Mouse (Mus musculus) limb, embryonic 12.5 days (tissue): ENCODE results near the gene Lpin1. TPM values are rescaled to one million over a fixed set of nuclear protein-coding genes. Genes with fewer than 3 reads are reported as not detected.

Experiments used
- ATAC-seq: fragments of 200-750 bp; cut with Nextera tagmentation; 2 replicates; pipeline ENCODE4 v1.8.0; 2017; ENCODE audit warnings: low read depth, moderate TSS enrichment; ENCODE audit not compliant: insufficient number of reproducible peaks, insufficient read depth, low FRiP score, low TSS enrichment
- H3K27ac ChIP-seq: fragments of 300-500 bp; sonication (generic); 2 replicates; pipeline ENCODE4 v1.5.1; 2016; ENCODE audit warnings: mild to moderate bottlenecking, moderate library complexity
- H3K27me3 ChIP-seq: fragments of 300-500 bp; sonication (generic); 2 replicates; pipeline ENCODE4 v1.6.1; 2016; ENCODE audit warnings: mild to moderate bottlenecking, moderate library complexity
- H3K36me3 ChIP-seq: fragments of 300-500 bp; sonication (generic); 2 replicates; pipeline ENCODE4 v1.6.1; 2016; ENCODE audit warnings: mild to moderate bottlenecking, moderate library complexity
- H3K4me1 ChIP-seq: fragments of 300-500 bp; sonication (generic); replicated peaks from 2 replicates; pipeline ENCODE4 v1.6.1; 2016
- H3K4me2 ChIP-seq: fragments of 300-500 bp; sonication (generic); 2 replicates; pipeline ENCODE4 v1.6.1; 2016; ENCODE audit warnings: mild to moderate bottlenecking, moderate library complexity
- H3K4me3 ChIP-seq: fragments of 300-500 bp; sonication (generic); replicated peaks from 2 replicates; pipeline ENCODE4 v1.5.1; 2016; ENCODE audit warnings: mild to moderate bottlenecking
- H3K9ac ChIP-seq: fragments of 300-500 bp; sonication (generic); replicated peaks from 2 replicates; pipeline ENCODE4 v1.6.1; 2016; ENCODE audit warnings: mild to moderate bottlenecking, moderate library complexity
- H3K9me3 ChIP-seq: fragments of 300-500 bp; sonication (generic); 2 replicates; pipeline ENCODE4 v1.6.1; 2016; ENCODE audit warnings: mild to moderate bottlenecking, moderate library complexity
- WGBS: fragments of 180-500 bp; shearing (Covaris S2); methylation state at CpG from one replicate; pipeline ENCODE4 v1.1.7; 2016; 5-methylcytosine and 5-hydroxymethylcytosine counted together
- polyA plus RNA-seq: library from polyadenylated mRNA; unstranded; fragments of >200 nt; fragmentation: Nextera tagmentation; extraction: Ambion mirVana; gene quantifications from 2 replicates; pipeline ENCODE4 v1.2.1, GENCODE M21; 2016

Gene Lpin1
- polyA plus RNA-seq, 1 experiment from 2014 or later = 6.5 TPM

DNA sequence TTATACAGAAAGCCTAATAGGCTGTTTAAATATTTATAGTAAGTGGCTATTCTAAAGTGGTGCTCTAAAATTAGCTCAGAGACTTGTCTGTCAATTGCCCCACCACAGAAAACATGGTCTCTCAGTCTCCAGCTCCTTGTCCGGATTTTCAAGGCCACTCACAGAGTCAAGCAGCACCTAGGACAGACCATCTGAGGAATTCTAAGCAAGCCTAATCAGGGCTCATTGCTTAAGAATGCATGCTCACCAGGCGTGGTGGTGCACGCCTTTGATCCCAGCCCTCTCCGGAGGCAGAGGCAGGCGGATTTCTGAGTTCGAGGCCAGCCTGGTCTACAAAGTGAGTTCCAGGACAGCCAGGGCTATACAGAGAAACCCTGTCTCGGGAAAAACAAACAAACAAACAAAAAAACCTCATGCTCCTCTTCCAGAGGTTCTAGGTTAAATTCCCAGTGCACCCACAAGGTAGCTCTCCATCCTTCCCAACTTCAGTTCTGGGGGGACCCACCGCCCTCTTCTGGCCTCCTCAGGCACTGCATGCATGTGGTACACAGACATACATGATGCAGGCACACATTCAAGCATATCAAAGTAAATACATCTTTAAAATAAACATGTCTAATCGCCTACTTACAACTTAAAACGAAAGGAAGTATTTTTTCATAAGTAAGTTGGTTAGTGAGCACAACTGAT is 40.2 kb downstream of the Lpin1 start:
- WGBS = 91% methylated on average over 10 of the region's 10 CpGs
- H3K27me3 ChIP-seq = no peaks in the 10 kb centered on the region
- no peak overlapping the region for H3K27ac ChIP-seq
- H3K4me3 ChIP-seq = no peak overlapping the region
- no peak for ATAC-seq
- no peaks in the 10 kb centered on the region for H3K4me1 ChIP-seq
- H3K9me3 ChIP-seq = no peaks in the 10 kb centered on the region
- no peak overlapping the region for H3K4me2 ChIP-seq
- peaks cover 45% of the 10 kb centered on the region for H3K36me3 ChIP-seq
- H3K9ac ChIP-seq = no peak overlapping the region

DNA sequence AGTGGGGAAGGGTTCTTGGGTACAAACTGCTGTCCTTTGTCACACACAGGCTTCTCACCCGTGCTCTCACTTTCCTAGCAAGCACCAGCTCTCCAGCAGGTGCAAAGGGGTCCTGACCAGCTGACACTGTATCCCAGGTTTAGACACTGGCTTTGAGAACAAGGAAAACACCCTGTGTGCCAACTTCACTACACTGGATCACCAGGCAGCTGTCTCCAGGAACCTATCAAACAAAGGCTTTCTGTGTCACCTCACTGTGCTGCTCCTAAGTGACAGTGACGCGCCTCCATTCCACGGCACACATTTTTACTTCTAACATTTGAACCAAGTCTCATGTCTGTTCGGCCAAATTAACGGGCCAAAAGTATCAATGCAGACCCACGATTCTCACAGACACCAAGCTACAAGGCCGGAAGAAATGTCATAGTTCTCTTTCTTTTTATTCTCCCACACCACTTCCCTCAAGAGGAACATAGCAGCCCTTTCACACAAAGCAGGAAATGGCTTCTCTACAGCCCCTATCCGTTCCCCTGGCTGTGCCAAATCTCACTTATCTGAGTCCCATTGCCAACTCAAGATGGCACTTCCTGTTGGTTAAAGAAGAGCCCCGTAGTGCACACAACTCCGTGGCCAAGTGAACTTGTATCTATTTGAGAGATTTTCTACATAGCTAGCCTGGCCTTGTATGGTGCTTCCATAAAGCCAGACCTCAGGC is 41.7 kb downstream of the Lpin1 start:
- H3K27me3 ChIP-seq = no peaks in the 10 kb centered on the region
- no peak overlapping the region for H3K27ac ChIP-seq
- no peak overlapping the region for H3K4me2 ChIP-seq
- 81% methylated on average over 11 of the region's 11 CpGs for WGBS
- ATAC-seq = no peak
- H3K9ac ChIP-seq = no peak overlapping the region
- no peak overlapping the region for H3K4me3 ChIP-seq
- H3K9me3 ChIP-seq = no peaks in the 10 kb centered on the region
- no peaks in the 10 kb centered on the region for H3K4me1 ChIP-seq
- peaks cover 55% of the 10 kb centered on the region for H3K36me3 ChIP-seq

DNA sequence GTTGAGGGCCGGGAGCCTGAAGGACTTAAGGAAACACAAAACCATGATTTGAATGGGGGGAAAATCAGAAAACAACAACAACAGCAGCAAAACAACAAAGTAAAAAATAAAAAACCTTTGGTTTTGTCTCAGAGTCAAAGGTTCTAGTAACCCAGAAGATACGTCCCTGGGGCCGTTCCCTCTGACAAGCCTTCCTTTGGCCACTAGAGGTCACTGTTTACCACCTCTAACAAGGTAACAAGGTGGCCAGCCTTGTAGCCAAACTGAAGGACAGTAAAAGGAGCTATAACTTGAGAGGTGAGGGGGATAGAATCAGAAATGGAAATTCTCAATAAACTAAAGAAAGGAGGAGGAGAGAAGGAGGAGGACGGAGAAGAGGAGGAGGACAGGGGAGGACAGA is 42.3 kb downstream of the Lpin1 start:
- peaks cover 57% of the 10 kb centered on the region for H3K36me3 ChIP-seq
- WGBS = 36% methylated on average over 4 of the region's 4 CpGs

DNA sequence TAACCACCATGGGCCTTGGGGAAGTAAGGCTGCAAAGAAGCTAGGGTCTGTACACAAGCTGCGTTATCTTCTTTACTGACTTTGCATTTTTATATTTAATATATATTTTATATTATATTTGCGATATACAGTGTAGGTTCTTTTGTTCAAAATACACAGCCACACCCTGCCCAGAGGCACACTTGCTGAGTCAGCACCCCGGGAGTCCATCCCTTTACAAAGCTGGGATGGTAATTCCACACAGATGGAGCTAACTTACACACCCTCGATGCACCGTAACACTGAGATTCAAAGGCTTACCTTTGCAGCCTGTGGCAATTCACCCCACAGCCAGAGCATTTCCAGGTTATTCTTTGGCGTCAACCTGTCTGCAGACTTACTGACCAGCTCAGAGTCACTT is 42.7 kb downstream of the Lpin1 start:
- H3K27ac ChIP-seq = no peak overlapping the region
- ATAC-seq = no peak
- no peak overlapping the region for H3K4me2 ChIP-seq
- 87% methylated on average over 6 of the region's 6 CpGs for WGBS
- H3K4me3 ChIP-seq = no peak overlapping the region
- no peak overlapping the region for H3K9ac ChIP-seq
- no peaks in the 10 kb centered on the region for H3K4me1 ChIP-seq
- H3K9me3 ChIP-seq = no peaks in the 10 kb centered on the region
- H3K27me3 ChIP-seq = no peaks in the 10 kb centered on the region
- H3K36me3 ChIP-seq = peaks cover 59% of the 10 kb centered on the region

More for the DNA sequence above, 42.3 kb downstream of the Lpin1 start:
- Histone ChIP-seq H3K9me3 (no peaks in the 10 kb centered on the region), H3K27ac (no peak overlapping the region), H3K4me3 (no peak overlapping the region), H3K4me2 (no peak overlapping the region), H3K27me3 (no peaks in the 10 kb centered on the region), H3K9ac (no peak overlapping the region), H3K4me1 (no peaks in the 10 kb centered on the region)
- ATAC-seq = peak; percentile 74

DNA sequence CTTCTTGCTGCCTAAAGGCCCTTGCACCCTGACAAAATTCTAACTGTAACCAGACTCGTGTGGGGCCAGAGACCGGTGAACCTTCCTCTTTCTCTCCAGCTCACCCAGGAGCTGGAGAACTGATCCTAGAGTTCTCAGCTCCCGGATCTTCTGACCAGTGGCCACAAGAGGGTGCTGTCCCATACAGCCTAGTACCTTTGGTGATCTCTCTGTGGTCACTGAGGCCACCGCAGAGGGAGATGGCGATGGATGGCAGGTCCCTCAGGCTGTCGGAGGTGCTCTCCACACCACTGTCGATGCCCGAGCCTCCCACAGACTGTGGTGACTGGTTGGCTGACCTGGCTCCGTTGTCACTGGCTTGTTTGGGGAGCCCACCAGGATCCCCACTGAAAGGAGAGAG is 47.3 kb downstream of the Lpin1 start:
- Histone ChIP-seq H3K27ac (no peak overlapping the region), H3K4me1 (no peaks in the 10 kb centered on the region), H3K27me3 (no peaks in the 10 kb centered on the region), H3K9me3 (no peaks in the 10 kb centered on the region), H3K36me3 (peaks cover 61% of the 10 kb centered on the region), H3K9ac (no peak overlapping the region), H3K4me2 (no peak overlapping the region), H3K4me3 (no peak overlapping the region)
- 63% methylated on average over 9 of the region's 9 CpGs for WGBS
- ATAC-seq = no peak

DNA sequence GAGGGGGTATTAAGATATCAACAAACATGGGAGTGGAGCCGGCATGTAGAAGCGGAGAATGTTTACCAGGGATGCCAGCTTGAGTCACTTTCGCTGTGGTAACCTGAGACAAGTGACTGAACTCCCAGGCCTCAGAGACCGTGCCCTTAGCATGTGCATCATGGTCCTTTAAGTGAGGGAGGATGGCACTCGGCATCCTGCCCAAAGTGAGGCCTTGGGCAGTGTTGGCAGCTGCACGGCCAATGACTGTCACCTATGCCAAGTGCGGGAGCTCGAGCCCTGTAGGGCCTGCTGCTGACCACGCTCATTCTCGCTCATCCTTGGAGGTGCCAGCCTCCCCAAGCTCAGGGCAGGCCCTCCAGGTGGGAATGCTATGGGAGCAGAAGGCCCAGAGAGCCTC is 48.1 kb downstream of the Lpin1 start:
- H3K4me1 ChIP-seq = no peaks in the 10 kb centered on the region
- no peaks in the 10 kb centered on the region for H3K9me3 ChIP-seq
- H3K4me3 ChIP-seq = no peak overlapping the region
- WGBS = 93% methylated on average over 10 of the region's 10 CpGs
- no peak overlapping the region for H3K27ac ChIP-seq
- H3K36me3 ChIP-seq = peaks cover 67% of the 10 kb centered on the region
- no peaks in the 10 kb centered on the region for H3K27me3 ChIP-seq
- H3K4me2 ChIP-seq = no peak overlapping the region
- H3K9ac ChIP-seq = no peak overlapping the region
- no peak for ATAC-seq

DNA sequence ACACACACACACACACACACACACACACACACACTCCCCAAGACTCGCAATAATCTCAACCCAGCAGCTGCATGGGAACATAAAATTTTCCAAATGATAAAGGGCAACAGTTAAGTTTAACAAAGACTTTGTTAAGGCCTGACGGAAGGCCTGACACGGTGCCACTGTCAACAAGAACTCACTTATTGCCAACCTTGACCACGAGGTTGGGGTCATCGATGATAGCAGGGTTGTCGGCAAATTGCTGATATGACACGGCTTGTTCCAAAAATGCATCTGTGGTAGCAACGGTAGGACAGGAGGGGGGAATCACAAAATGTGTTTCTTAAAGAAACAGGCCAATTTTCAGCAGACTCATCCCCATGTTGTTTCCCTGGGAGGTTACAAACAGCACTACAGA is 48.6 kb downstream of the Lpin1 start:
- no peak for ATAC-seq
- H3K27me3 ChIP-seq = no peaks in the 10 kb centered on the region
- no peak overlapping the region for H3K27ac ChIP-seq
- peaks cover 72% of the 10 kb centered on the region for H3K36me3 ChIP-seq
- no peaks in the 10 kb centered on the region; the same call in 1 of the 2 replicates for H3K4me1 ChIP-seq
- H3K4me2 ChIP-seq = no peak overlapping the region
- no peak overlapping the region for H3K9ac ChIP-seq
- no peaks in the 10 kb centered on the region for H3K9me3 ChIP-seq
- 92% methylated on average over 8 of the region's 8 CpGs for WGBS
- H3K4me3 ChIP-seq = no peak overlapping the region

DNA sequence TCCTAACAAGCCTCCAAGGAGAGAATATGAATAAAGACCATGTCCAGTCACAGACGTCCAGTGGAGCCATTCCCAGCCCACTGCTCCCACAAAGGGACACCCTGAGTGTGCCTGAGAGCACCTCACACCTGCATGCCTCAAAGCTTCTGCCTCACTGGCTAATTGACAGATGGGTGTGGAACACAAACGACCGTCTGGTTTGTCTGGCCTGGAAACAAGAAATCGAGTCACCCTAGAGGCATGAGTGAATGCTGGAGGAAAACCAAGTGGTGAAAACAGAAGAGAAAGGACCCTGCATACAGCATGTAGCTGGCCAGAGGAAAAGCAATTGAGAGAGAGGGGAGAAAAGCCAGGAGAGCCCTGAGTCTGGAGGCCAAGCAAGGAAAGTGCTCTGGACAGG is 53.5 kb downstream of the Lpin1 start:
- ATAC-seq = no peak
- no peaks in the 10 kb centered on the region for H3K9me3 ChIP-seq
- no peak overlapping the region for H3K4me3 ChIP-seq
- H3K27ac ChIP-seq = peak overlapping the region; percentile 41; the same call in 1 of the 2 replicates
- no peak overlapping the region for H3K4me2 ChIP-seq
- H3K27me3 ChIP-seq = no peaks in the 10 kb centered on the region
- no peak overlapping the region for H3K9ac ChIP-seq
- WGBS = 26% methylated on average over 4 of the region's 4 CpGs
- no peaks in the 10 kb centered on the region; the same call in 1 of the 2 replicates for H3K4me1 ChIP-seq
- H3K36me3 ChIP-seq = peaks cover 49% of the 10 kb centered on the region

DNA sequence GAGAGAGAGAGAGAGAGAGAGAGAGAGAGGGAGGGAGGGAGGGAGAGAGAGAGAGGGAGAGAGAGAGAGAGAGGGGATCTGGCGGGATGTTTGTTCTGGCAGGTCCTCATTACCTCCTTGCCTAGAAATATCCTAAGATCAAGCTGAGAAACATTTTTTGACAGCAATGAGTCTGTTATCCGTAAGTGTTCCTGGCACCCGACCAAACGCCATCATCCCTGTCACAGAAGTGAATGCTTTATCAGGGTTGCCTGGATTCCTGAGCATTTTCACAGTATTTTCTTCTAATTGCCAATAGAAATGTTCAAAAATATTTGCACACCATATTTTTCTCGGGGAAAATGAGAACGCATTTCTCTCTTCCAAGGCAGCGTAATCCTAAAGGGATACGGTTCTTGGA is 56.6 kb downstream of the Lpin1 start:
- peaks cover 31% of the 10 kb centered on the region for H3K36me3 ChIP-seq
- no peak overlapping the region for H3K9ac ChIP-seq
- no peak for ATAC-seq
- H3K4me2 ChIP-seq = no peak overlapping the region
- peaks cover 10% of the 10 kb centered on the region; the same call in 1 of the 2 replicates for H3K4me1 ChIP-seq
- no peaks in the 10 kb centered on the region for H3K9me3 ChIP-seq
- H3K27ac ChIP-seq = no peak overlapping the region
- no peaks in the 10 kb centered on the region for H3K27me3 ChIP-seq
- WGBS = 82% methylated on average over 8 of the region's 8 CpGs
- H3K4me3 ChIP-seq = no peak overlapping the region

DNA sequence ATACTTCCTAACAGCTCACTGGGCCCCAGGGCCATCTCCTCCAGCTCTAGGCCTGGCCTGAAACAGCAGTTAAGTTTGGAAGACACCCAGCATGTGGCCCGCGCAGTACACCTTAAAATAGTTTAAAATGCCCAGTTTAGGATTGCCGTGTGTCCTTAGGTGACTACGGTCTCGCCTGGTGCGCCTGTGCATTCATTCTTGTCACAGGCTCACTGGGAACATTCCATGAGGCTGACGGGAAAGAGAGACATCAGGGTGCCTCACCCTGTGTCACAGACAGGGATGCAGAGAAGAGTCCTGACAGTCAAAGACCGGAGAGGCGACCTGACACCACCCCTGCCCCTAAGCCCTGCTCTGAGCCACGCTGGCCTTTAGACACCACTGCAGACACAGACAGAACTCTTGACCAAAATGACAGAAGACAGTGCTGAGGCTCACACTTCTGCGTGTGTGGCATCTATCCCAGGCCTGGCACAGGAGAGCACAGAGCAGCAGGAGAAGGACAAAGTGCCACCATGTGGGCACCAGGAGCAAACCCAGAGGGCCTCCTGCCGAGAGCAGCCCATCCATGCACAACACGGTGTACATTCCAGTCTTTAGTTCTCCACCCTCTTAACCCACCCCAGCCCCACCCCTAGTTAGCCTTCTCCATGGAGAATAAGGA is 58.5 kb downstream of the Lpin1 start:
- Histone ChIP-seq H3K4me3 (no peak overlapping the region), H3K36me3 (peaks cover 35% of the 10 kb centered on the region; the same call in 1 of the 2 replicates), H3K4me1 (peaks cover 10% of the 10 kb centered on the region; the same call in 1 of the 2 replicates), H3K27me3 (no peaks in the 10 kb centered on the region), H3K9me3 (no peaks in the 10 kb centered on the region), H3K27ac (no peak overlapping the region), H3K4me2 (no peak overlapping the region), H3K9ac (no peak overlapping the region)
- no peak for ATAC-seq
- WGBS = 86% methylated on average over 13 of the region's 13 CpGs

DNA sequence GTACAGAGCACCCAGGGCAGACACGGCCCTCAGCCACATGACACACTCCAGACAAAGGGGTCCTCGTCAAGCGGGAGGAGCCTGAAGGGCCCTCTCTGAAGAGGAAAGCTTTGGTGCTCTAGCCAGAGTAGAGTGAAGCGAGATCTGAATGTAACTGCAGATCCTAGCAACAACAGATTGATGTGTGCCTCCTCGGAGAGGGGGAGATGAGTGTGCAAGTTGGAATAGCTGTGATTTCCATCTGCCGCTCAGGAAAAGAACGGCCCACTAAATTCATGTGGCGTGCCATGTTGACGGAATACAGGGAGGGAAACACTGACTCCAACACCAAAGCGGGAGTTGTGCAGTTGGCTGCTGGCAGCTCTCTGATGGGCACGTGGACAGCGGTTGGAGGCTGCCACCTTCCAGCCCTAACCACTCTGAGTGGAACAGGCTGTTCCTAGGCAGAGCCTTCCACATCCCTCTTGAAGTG is 59.7 kb downstream of the Lpin1 start:
- H3K9me3 ChIP-seq = no peaks in the 10 kb centered on the region
- H3K4me3 ChIP-seq = no peak overlapping the region
- no peak overlapping the region for H3K4me2 ChIP-seq
- no peak for ATAC-seq
- no peak overlapping the region for H3K9ac ChIP-seq
- H3K4me1 ChIP-seq = peaks cover 10% of the 10 kb centered on the region; the same call in 1 of the 2 replicates
- WGBS = 64% methylated on average over 12 of the region's 12 CpGs
- H3K36me3 ChIP-seq = peaks cover 45% of the 10 kb centered on the region
- no peak overlapping the region for H3K27ac ChIP-seq
- no peaks in the 10 kb centered on the region for H3K27me3 ChIP-seq
